Mouse (Mus musculus): ENCODE measurements at regions not wholly inside any gene's neighbourhood (a gene's known extent, or its start where the extent isn't known, plus 50 kb on each side); places are given as distances from the start of the nearest gene placed in this dataset.
A peak's percentile ranks its signal among the peaks of the same experiment; 100 is the strongest.

- H3K9ac ChIP-seq (ENCODE audit: low read depth, low read length), result no peak overlapping the region
- no peak for DNase-seq
- H3K27me3 ChIP-seq (ENCODE audit: control insufficient read depth, insufficient read depth, low read length), result no peaks in the 10 kb centered on the region; the same call in 1 of the 2 replicates
- no peak overlapping the region for H3K27ac ChIP-seq
- H3K79me2 ChIP-seq (replicated peaks; ENCODE audit: control insufficient read depth, insufficient read depth, low read length), result no peaks in the 10 kb centered on the region
- no peaks in the 10 kb centered on the region for H3K36me3 ChIP-seq (ENCODE audit: control insufficient read depth, insufficient read depth, low read length)
- TF ChIP-seq CTCF (IDR thresholded peaks at IDR 0.05) (no peak), EP300 (IDR thresholded peaks at IDR 0.05; ENCODE audit: insufficient read depth, low read depth, low read length) (no peak), POLR2A (IDR thresholded peaks at IDR 0.05; ENCODE audit: insufficient read depth, low read depth, low read length) (no peak)
- 75% methylated on average over 5 of the region's 5 CpGs for WGBS
- H3K4me3 ChIP-seq, result no peak overlapping the region
- no peaks in the 10 kb centered on the region for H3K4me1 ChIP-seq (ENCODE audit: control insufficient read depth, insufficient read depth, low read length)
- intact Hi-C loops (cut with DNase I), result no loop called here
Measured at GRCm38 (mm10) chr17:85881046-85881445, 193.0 kb upstream of the Six2 start.

- 53% methylated on average over 3 of the region's 3 CpGs for WGBS
- no peaks in the 10 kb centered on the region for H3K79me2 ChIP-seq (replicated peaks; ENCODE audit: control insufficient read depth, insufficient read depth, low read length)
- H3K36me3 ChIP-seq (ENCODE audit: control insufficient read depth, insufficient read depth, low read length), result no peaks in the 10 kb centered on the region
- no peaks in the 10 kb centered on the region; the same call in 1 of the 2 replicates for H3K27me3 ChIP-seq (ENCODE audit: control insufficient read depth, insufficient read depth, low read length)
- H3K27ac ChIP-seq, result no peak overlapping the region
- no peak overlapping the region for H3K9ac ChIP-seq (ENCODE audit: low read depth, low read length)
- DNase-seq, result peak in 1 of 2 experiments; percentile 43
- H3K4me1 ChIP-seq (ENCODE audit: control insufficient read depth, insufficient read depth, low read length), result no peaks in the 10 kb centered on the region
- intact Hi-C loops (cut with DNase I), result loop anchor here (5.0 kb wide), 1 partner anchor 185 kb away; no protein-coding TSS in a partner anchor
- TF ChIP-seq POLR2A (IDR thresholded peaks at IDR 0.05; ENCODE audit: insufficient read depth, low read depth, low read length) (no peak), EP300 (IDR thresholded peaks at IDR 0.05; ENCODE audit: insufficient read depth, low read depth, low read length) (no peak), CTCF (IDR thresholded peaks at IDR 0.05) (peak; percentile 65)
- H3K4me3 ChIP-seq, result no peak overlapping the region
Measured at GRCm38 (mm10) chr17:85877426-85877825, 189.4 kb upstream of the Six2 start.

GRCm38 (mm10) chr17:85876853-85877252, 188.8 kb upstream of the Six2 start:
- Histone ChIP-seq H3K9ac (ENCODE audit: low read depth, low read length) (no peak overlapping the region), H3K4me1 (ENCODE audit: control insufficient read depth, insufficient read depth, low read length) (no peaks in the 10 kb centered on the region), H3K36me3 (ENCODE audit: control insufficient read depth, insufficient read depth, low read length) (no peaks in the 10 kb centered on the region), H3K4me3 (no peak overlapping the region), H3K27ac (no peak overlapping the region), H3K27me3 (ENCODE audit: control insufficient read depth, insufficient read depth, low read length) (no peaks in the 10 kb centered on the region; the same call in 1 of the 2 replicates), H3K79me2 (replicated peaks; ENCODE audit: control insufficient read depth, insufficient read depth, low read length) (no peaks in the 10 kb centered on the region)
- WGBS, result 30% methylated on average over 10 of the region's 10 CpGs
- DNase-seq, result peak in 1 of 2 experiments; percentile 7
- intact Hi-C loops (cut with DNase I), result loop anchor here (5.0 kb wide), 1 partner anchor 185 kb away; no protein-coding TSS in a partner anchor
- TF ChIP-seq POLR2A (IDR thresholded peaks at IDR 0.05; ENCODE audit: insufficient read depth, low read depth, low read length), result no peak
- TF ChIP-seq EP300 (IDR thresholded peaks at IDR 0.05; ENCODE audit: insufficient read depth, low read depth, low read length), result no peak
- no peak for TF ChIP-seq CTCF (IDR thresholded peaks at IDR 0.05)

- Histone ChIP-seq H3K79me2 (replicated peaks; ENCODE audit: control insufficient read depth, insufficient read depth, low read length) (no peaks in the 10 kb centered on the region), H3K9ac (ENCODE audit: low read depth, low read length) (no peak overlapping the region), H3K27me3 (ENCODE audit: control insufficient read depth, insufficient read depth, low read length) (no peaks in the 10 kb centered on the region; the same call in 1 of the 2 replicates), H3K4me1 (ENCODE audit: control insufficient read depth, insufficient read depth, low read length) (no peaks in the 10 kb centered on the region), H3K4me3 (no peak overlapping the region), H3K27ac (no peak overlapping the region), H3K36me3 (ENCODE audit: control insufficient read depth, insufficient read depth, low read length) (no peaks in the 10 kb centered on the region)
- no peak for DNase-seq
- no peak for TF ChIP-seq CTCF (IDR thresholded peaks at IDR 0.05)
- TF ChIP-seq POLR2A (IDR thresholded peaks at IDR 0.05; ENCODE audit: insufficient read depth, low read depth, low read length), result no peak
- TF ChIP-seq EP300 (IDR thresholded peaks at IDR 0.05; ENCODE audit: insufficient read depth, low read depth, low read length), result no peak
- 20% methylated on average over 13 of the region's 13 CpGs for WGBS
- intact Hi-C loops (cut with DNase I), result no loop called here
Measured at GRCm38 (mm10) chr17:85873853-85874586, 185.9 kb upstream of the Six2 start.

GRCm38 (mm10) chr17:85872903-85873413, 184.9 kb upstream of the Six2 start:
- TF ChIP-seq EP300 (IDR thresholded peaks at IDR 0.05; ENCODE audit: insufficient read depth, low read depth, low read length), result no peak
- Histone ChIP-seq H3K27ac (no peak overlapping the region), H3K79me2 (replicated peaks; ENCODE audit: control insufficient read depth, insufficient read depth, low read length) (no peaks in the 10 kb centered on the region), H3K36me3 (ENCODE audit: control insufficient read depth, insufficient read depth, low read length) (no peaks in the 10 kb centered on the region), H3K27me3 (ENCODE audit: control insufficient read depth, insufficient read depth, low read length) (no peaks in the 10 kb centered on the region; the same call in 1 of the 2 replicates), H3K4me3 (no peak overlapping the region), H3K4me1 (ENCODE audit: control insufficient read depth, insufficient read depth, low read length) (no peaks in the 10 kb centered on the region), H3K9ac (ENCODE audit: low read depth, low read length) (no peak overlapping the region)
- intact Hi-C loops (cut with DNase I), result no loop called here
- DNase-seq, result no peak
- WGBS, result 55% methylated on average over 6 of the region's 6 CpGs

- H3K4me3 ChIP-seq, result no peak overlapping the region
- no peak for DNase-seq
- no peak overlapping the region for H3K27ac ChIP-seq
- H3K4me1 ChIP-seq (ENCODE audit: control insufficient read depth, insufficient read depth, low read length), result no peaks in the 10 kb centered on the region
- no peaks in the 10 kb centered on the region for H3K79me2 ChIP-seq (replicated peaks; ENCODE audit: control insufficient read depth, insufficient read depth, low read length)
- TF ChIP-seq EP300 (IDR thresholded peaks at IDR 0.05; ENCODE audit: insufficient read depth, low read depth, low read length), result no peak
- H3K27me3 ChIP-seq (ENCODE audit: control insufficient read depth, insufficient read depth, low read length), result no peaks in the 10 kb centered on the region
- no peaks in the 10 kb centered on the region for H3K36me3 ChIP-seq (ENCODE audit: control insufficient read depth, insufficient read depth, low read length)
- WGBS, result 76% methylated on average over 8 of the region's 8 CpGs
- intact Hi-C loops (cut with DNase I), result no loop called here
- no peak overlapping the region for H3K9ac ChIP-seq (ENCODE audit: low read depth, low read length)
Measured at GRCm38 (mm10) chr17:85870406-85870805, 182.3 kb upstream of the Six2 start.
